Mouse (Mus musculus): Measurements from ENCODE around the gene Arrb1. TPM values are rescaled to one million over a fixed set of nuclear protein-coding genes. Genes with fewer than 3 reads are reported as not detected.

Gene Arrb1
- 100 to 1,000 TPM; 147 to 175 TPM for total RNA-seq (2023)

GRCm38 (mm10) chr7:99534901-99535735, at the start of gene Arrb1:
Gene Arrb1, plus strand, starts transcription at chr7:99535466.

DNA sequence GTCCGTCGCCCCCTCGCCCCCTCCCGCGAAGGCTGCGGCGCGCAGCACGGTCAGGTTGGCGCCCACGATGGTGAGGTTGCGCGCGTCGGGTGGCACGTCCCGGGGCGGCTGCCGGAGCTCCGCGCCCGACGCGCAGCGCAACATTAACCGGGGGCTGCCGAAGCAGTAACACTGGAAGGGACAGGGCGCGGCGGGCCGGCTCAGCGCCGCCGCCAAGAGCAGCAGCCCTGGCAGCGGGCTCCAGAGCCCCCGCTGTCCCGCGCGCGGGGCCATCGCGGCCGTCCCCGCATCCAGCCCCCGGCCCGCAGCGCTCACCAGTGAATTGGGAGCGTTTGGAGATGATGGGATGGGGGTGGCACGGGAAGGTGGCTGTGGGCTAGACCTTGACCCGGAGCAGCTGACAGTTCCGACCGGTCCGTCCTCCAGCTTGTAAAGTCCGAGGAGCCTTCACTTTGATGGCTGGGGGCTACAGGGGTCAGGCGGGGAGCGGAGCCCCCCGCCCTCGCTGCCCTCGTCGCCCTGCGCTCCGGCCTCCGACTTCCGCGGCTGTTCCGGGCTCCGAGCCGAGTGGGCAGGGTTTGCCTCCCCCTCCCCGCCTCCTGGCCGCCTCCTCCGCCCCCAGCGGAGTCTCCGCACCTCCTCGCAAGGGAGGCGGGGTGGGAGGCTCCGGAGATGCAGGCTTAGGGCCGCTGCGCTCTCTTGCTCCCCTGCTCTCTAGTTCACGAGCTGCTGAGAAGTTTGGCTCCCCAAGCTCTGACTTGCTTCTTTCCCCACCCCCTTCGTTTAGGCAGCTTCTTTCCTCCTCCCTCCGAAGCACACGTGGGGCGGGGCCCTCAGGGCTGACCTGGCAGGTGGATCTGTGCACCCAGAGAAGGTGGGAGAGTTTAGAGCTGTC, 91.4 kb downstream of the Arrb1 start, which contains the start of gene Tpbgl:
TSS of gene Tpbgl (minus strand) at position 728 of the 895 bp plus-strand sequence.

Other genes starting within 250 kb of the Arrb1 start
- 1 to 10 TPM; 7.4 to 9.3 TPM for gene Serpinh1, start 182.2 kb upstream of the Arrb1 start, total RNA-seq (2023)
- gene Gdpd5, start 154.1 kb upstream of the Arrb1 start, total RNA-seq (2023) = 1 to 10 TPM in 1 of 2 experiments, under 1 TPM in 1; 0.60 to 2.0 TPM
- gene Klhl35, start 69.5 kb upstream of the Arrb1 start, total RNA-seq (2023) = under 1 TPM in 1 of 2 experiments, not detected in 1; 0.75 TPM
- 100 to 1,000 TPM; 413 to 465 TPM for gene Rps3, start 51.7 kb upstream of the Arrb1 start, total RNA-seq (2023)
- gene Tpbgl, start 91.6 kb downstream of the Arrb1 start, total RNA-seq (2023) = not detected
- under 1 TPM; 0.09 to 0.46 TPM for gene Slco2b1, start 175.9 kb downstream of the Arrb1 start, total RNA-seq (2023)
- not detected for gene Olfr520, start 194.8 kb downstream of the Arrb1 start, total RNA-seq (2023)
- not detected for gene Olfr521, start 228.0 kb downstream of the Arrb1 start, total RNA-seq (2023)